Mouse (Mus musculus) spleen, postnatal 14 days (tissue): ENCODE data around the gene Pigq.
A peak's percentile ranks its signal among the peaks of the same experiment; 100 is the strongest.

Source experiments
- DNase-seq, 2 experiments: peaks; one replicate each; pipeline ENCODE4 v3.0.0; 2021 to 2022; ENCODE audit warnings: low spot score in 2 of 2

Pigq gene

DNA sequence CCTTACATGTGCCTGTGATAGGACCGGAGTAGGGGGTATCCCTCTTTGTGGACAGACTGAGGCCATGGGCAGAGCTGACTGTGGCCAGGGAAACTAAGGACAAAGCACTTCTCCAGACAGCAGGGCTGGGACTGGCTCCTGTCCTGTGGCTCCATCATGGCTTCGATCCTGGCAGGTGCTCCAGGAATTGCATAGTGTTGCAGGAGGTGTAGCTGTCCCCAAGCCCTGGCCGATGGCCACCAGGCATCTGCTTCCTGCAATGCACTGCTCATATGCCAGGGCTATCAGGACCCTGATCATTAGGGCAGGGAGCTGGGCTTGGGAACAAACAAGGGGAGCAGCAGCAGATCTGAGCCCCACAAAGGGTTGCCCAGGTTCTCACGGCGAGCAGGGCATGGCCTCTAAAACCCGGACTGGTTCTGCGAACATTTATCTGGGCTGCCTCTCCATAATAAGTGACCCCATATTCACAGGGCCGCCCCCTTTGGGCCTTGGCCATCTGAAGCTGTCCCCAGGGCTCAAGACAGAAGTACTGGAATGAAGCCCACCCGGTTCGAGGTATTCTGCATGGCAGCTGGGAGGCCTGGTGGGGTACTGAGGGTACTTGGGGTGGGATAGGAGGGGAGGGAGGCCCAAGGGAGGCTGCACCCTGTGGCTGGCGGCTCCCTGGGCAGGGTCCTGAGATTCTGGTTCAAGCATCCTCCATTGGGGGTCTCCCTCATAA, 14.2 kb upstream of the Pigq start:
- no peak for DNase-seq

DNA sequence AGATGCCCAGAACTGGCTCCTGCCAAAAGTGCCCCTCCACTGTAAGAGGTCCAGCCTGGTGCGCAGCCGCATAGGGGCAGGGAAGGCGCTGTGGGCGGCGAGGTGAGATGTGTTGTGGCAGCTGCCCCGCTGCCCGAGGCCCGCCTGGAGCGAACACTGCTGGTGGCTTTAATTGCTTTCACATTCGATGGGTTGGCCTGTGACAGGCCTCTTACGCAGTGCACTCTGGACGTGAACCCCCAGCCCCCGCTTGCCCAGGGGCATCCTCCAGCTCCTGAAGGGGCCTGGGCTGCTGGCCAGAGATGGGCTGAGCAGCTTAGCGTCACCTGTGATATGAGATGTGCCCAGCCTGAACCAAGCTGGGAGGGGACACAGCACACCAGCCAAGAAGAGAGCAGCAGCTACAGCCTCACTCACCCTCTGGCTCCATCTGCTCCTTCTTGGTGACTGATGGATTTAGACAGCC, 12.9 kb upstream of the Pigq start:
- no peak for DNase-seq

DNA sequence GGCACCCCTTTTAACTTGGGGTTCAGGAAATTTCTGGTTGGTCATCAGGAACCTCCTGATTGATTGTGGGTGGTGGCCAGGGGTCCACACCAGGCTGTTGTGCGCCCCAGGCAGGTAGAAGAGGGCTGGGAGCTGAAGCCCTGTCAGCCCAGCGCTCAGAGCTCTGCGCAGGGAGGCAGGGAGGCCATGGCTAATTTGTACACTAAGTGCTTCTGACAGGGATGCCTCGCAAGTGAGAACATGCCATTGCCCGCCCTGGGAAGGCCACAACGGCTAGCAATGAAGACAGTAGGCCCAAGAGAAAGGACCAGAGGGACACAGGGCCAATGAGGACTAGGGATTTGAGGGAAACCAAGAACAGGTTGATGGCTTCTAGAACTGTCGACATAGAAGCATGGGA, 11.9 kb upstream of the Pigq start:
- DNase-seq: no peak

DNA sequence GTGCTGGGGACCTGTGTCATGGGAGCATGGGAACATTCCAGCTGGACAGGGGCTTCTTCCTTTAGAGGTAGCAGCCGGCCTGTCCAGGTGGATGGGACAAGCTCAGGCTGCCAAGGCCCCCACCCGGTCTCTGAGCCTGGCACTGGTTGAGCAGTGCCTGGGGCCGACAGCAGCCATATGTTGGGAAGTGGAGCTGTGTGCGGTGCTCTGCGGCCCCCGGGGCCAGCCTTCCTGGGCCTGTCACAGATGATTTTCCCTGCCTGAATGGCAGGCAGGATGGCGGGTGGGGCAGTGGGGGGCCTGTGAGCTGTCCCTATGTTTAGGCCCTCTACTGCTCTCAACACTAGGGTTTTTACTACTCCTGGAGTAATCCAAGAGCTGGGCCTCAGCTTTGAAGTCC, 11.5 kb upstream of the Pigq start:
- DNase-seq: no peak

DNA sequence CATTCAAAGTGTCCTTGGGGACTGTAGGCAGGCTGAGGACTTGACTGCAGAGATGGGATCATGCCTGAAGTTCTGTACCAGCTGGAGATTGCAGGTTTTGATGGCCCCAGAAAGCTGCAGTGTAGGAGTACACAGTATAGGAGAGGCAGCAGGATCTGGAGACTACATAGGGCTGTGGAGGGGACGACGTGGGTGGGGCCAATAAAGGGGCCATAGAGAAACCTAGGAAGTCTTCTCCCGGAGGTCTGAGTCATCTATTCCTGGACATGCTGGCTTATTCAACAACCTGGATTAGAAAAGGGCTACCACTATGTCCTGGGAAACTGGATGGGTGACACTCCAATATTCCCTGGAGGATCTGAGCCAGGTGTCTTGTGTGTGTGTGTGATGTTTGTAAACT, 11.0 kb upstream of the Pigq start:
- DNase-seq: no peak

DNA sequence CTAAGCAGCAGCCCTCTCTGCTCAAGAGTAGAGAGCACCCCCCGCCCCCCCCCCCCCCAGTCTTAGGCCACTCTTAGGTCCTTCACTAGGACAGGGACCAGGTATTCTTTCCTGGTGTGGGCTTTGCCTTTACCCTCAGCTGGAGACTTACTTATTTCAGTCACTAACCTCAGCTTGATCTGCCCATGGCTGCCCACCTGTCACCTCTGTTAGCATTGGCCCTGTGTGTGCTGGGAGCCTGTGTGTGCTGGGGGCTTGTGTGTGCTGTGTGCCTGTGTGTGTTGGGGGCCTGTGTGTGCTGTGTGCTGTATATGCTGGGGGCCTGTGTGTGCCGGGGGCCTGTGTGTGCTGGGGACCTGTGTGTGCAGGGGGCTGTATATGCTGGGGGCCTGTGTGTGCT, 9.9 kb upstream of the Pigq start:
- no peak for DNase-seq

DNA sequence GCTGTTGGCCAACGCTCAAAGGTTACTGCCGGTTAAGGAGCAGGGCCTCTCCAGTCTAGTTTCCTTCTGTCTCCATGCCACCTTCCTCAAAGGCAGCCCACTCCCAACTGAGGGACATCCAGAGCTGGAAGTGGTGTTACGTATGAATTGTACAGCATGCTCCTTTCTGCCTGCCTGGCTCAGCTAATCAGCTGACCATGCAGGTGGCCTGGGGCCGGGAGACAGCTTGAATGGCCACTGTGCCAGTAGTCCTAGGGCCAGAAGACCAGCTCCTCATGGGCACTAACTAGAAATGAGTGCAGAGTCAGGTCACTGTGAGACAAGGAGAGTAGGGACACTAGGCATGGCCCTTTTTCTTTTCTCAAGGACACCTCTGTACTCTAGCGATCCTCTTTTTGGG, 8.4 kb upstream of the Pigq start:
- DNase-seq: no peak

DNA sequence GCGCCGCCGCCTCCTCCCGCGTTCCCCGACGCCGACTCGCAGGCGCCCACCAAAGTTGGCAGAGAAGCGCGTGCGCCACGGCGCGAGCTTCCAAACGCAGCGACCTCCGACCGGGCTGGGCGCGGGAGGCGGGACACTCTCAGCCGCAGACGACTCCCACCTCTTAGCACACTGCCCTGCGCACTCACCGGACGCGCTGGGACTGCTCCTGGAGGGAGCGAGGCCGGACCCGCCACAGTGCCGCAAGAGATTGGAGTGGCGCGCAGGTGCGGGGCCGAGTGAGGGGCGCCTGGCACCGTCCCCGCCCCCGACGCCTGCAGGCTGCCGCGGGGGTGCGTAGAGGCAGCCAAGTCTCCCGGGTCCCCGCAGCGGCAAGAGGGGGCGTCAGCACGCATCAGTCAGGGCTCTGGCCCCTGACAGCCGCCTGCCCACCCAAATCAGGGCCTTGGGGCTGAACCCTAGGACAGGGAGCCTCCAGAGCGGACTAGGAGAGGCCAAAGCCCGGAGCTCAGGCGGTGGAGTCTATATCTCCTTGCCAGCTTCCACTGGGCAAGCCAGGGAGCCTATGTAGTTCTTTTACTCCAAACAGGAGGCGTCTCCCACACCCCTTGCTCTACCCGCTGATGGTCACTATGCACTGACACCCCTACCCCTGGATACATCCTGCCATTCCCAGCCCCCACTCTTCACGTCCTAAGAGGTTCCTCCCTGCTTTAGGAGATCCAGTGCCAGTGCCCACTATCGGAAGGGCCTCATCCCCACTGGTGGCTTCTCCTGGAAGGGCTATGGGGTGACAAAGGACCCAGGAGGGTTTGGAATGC, 7.3 kb upstream of the Pigq start, which contains the start of gene A930017K11Rik:
TSS of gene A930017K11Rik (minus strand) at position 763 of the 821 bp plus-strand sequence.
- DNase-seq: no peak

DNA sequence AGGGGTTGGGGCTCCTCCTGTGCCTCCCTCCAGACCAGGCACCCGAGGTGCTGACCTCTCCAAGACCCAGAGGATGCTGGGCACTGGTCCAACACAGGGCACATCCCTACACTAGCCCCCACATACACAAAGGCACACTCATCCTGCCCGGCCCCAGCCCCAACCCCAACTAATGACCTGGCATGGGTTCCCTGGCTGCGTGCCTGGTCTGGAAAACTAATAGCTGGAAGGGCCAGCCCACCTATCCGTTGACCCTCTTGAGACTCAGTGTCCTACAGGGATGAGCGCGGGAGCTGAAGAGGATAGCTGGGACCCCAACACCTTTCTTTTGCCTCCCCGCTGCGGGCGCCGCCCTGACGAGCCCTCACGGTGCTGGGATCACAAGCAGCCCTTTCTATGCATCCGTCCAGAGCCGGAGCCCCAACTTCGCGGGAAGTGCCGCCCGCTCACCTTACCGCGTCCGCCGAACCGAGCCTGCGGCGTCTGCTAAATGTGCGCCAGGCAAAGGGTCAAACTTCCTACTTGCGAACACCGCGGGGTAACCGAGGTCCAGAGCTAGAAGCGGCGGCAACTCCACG, 6.6 kb upstream of the Pigq start:
- DNase-seq: no peak

DNA sequence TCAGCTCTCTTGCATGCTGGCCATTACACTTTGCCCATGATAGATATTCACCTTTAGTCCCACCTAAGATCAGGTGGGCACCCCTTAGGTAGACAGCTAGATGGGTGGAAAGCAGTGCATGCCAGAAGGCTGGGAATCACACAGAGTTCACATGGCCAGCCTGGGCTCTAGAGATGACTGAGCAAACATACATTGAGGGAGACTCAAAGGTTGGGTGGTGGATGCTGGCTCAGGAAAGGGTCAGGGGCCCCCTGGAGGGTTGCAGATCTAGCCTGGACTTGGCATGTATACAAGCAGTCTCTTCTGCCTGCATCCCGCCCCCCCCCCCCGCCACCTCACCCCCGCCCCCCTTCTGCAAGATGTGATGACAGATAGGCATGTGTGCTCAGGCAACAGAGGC, 6.0 kb upstream of the Pigq start:
- no peak for DNase-seq

DNA sequence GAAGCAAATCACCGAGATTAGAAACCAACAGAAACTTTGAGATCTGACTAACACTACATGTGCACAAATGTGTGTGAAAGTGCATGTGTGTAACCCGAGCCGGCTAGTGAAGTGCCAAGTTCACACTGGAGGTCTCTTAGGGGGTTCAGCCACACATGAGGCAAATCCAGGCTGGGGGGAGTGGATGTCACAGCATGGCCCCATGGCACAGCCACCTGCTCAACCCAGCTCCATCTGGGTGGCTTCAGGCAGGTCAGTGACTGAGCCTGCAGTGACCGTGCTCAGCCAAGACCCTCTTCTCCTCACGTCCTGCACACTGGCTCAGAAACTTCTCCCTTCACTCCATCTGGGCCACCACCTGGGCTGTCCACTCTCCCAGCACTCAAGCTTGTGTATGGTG, 5.2 kb upstream of the Pigq start:
- DNase-seq: no peak

DNA sequence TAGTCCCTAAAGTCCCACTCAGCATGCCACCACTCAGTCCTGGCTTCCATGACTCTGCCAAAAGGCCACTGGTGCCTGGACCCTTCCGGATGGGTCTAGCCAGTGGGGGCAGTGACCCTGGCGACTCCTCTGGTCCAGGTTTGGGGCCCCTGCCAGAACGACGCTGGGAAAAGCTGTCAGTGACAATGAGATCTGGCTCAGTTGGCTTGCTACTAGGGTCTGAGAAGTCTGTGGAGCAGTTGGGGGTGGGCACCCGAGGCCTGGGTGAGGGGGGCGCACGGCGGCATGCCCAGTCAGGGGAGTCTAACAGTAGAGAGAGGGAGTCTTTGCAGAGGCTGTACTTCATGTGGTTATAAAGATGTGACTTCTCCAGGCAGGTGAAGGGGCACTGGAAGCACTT, 3.3 kb upstream of the Pigq start:
- DNase-seq: no peak

DNA sequence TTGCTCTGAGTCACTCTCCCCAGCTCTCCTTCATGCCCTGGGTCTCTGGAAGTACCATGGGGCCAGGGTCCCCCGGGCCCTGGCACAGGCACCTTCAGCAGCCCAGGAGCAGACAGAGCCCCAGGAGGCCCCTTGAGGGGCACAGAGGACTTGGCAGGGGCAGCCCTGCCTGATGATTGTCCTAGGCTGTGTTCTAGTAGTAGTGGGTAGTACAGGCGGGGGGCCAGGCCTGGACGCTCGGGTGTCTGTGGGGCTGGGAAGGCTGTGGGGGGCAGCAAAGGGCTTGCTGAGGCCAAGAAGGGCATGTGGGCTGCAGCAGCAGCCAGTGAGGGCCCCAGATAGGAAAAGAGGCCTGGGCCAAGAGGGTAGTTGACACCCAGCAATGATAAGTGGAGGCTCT, 2.8 kb upstream of the Pigq start:
- no peak for DNase-seq

DNA sequence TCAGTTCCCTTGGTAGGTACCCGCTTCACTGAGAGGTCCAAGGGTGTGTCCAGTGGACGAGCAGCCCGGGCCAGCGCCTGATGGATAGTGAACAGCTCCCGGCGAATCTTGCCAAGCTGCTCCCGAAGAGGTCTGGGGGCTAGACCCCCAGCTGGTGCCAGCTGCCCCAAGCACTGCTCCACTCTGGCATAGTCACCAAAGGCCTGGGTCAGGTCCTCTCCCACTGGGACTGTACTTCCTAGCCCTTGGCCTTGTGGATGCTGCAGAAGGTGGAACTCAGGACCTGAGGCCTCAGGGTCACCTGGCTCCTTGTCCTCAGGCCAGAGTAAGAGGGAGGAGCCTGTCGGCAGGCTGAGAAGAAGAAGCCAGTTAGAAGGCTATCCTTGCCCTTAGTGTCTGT, 2.2 kb upstream of the Pigq start:
- DNase-seq: no peak

DNA sequence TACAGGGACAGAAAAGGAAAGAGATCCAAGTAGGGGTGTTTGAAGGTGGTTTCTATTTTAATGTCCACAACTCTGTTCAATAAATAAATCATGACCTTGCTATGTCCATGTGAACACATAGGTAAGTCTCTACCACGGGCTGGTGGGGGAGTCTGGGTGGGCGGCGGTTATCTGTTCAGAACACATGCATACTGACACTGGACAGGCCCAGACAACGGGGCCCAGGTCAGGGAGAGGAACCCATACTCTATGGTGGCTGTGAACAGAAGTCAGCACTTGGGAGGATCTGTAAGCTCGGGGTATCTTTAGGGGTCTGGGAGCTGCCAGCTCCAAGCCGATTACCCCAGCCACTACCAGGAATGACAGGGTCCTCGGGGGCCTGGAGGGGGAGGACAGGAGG, 1.6 kb upstream of the Pigq start:
- no peak for DNase-seq

DNA sequence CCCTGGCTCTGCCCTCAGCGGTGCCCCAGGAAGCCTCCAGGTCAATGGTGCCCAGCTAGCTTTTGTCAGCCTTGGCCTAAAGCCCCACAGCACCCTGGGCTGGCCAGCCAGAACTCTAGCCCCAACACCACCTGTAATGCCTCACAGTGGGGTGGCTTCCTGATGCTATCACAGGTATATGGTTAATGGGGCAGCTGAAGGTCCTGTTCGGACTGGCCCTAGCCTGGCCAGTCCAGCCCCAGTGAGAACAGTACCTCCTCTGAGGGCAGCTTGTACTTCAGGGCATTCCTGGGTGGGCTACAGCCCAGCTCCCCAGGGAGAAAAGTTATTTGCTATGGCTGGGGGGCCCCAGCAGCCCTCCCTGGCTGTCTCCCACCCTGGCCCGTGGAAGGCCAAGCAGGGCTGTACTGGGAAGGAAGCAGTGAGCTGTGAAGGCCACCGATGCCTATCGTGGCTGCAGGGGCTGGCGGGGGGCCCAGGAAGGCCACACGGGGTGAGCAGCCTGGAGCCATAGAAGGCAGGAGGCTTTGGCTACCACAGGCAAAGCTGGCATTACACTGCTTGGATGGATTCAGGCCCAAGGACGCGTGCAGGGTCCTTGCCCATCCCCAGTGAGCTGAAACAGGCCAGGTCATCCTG, 900 bp upstream of the Pigq start:
- DNase-seq: no peak

DNA sequence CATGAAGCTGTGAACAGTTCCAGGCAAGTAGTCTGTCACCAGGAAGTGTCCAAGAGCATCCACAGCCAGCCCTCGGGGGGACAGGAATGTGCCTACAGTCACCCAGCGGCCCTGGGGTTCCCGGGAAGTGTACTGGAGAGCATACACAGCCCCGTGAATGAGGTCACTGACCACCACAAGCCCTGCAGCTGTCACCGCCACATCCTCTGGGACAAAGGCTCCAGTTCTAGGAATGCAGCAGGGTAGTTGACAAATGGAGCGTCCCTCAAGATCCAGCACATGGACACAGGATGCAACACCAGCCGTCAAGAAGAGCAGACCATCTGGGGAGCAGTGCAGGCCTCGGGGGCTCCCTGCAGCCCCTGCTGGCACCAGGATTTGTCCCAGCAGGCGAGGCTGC, 967 bp downstream of the Pigq start:
- no peak for DNase-seq

DNA sequence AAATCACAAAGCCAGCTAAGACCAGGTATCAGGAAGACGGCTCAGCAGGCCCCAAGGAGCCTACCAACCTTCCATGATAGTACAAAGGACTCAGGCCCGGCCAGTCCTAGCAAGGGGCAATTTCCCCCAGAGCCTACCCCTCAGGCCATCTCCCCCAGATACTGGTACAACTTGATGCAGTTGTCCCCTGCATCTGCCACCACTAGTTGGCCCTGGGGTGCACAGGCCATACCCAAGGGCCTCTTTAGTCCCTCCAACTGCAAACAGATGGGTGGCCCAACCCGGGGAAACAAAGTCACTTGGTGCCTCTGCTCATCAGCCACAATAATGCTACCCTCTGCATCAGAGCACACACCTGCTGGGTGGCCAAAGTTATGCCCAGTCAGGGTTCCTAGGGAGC, 1.5 kb downstream of the Pigq start:
- DNase-seq: no peak

DNA sequence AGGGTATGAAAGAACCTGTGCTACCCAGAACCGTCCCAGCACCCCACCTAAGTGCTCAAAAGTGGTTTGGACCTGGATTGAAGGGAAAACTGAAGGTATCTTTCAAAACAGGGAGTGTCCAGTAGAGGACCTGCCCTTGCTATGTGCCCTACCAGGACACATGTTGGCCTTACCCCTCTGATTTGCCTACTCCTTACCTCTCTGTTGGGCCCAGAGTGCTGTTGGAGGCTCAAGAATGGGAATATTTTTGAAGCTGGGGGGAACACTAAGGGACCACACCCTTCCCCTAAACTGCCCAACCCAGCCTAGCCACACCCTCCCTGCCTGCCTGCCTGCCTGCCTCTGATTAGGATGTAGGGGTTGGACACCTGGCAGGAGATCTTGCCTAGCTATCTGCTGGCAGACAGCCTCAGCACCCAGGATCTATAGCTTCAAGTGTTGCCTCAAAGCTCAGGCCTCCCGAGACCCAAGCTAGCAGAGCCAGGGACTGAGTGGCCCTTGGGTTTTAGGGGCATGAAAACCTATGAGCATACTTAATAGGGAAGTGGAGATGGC, 2.1 kb downstream of the Pigq start:
- peak; percentile 72 to 75 for DNase-seq

DNA sequence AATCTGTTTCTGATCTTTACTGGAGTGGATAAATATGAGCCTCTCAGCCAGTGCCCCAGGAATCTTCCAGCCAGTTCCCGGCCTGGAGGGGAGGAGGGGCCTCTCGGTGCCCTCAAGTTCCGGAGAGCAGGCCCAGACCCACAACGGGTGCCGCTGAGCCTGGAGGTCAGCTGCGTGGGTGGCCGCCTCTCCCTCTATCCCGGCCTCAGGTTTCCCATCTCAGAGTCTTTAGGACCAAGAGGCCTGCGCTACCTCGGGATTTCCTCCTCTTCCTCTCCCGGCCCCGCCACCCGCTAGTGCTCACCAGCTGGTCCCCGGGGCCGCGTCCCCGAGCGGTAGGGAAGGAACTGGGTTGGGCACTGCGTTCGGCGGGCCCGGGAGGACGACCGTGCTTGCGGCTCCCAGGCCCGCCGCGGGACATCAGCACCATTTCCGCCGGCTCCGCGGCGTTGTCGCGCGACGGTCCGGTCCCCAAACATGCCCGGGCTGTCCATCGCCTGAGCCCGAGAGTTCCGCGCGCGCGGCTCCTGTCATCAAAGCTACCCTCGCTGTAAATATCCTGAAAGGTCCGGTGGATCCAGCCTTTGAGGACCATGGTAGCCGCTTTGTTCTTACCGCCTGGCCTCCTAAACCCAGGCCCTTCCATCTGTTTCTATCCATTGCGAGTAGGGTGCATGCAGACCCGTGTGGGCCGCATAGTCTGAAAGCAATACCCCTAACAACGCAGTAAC, 3.1 kb downstream of the Pigq start:
- DNase-seq: peak; percentile 64 to 72

DNA sequence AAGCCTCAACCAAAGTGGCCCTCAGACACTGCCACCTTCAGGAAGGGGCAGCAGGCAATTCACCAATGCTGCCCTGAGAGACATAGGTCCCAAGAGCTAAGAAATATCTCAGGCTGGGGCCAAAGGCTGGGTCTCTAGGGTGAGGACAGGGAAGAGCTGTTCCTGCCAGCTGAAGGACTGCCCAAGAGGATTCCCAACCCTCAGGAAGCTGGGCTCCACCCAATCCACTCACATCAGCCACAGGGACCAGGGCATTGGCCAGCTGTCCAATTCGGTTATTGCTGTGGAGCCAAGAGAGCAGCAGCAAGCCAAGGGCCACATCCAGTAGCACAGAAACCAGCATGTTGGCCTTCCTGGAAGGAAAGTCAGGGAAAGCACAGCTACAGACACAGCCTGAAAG, 10.2 kb downstream of the Pigq start:
- DNase-seq: no peak
